Mouse (Mus musculus) embryonic facial prominence, embryonic 11.5 days (tissue): Measurements from ENCODE around the gene Zfp451. TPM values are rescaled to one million over a fixed set of nuclear protein-coding genes. Genes with fewer than 3 reads are reported as not detected.
A peak's percentile ranks its signal among the peaks of the same experiment; 100 is the strongest.

Source experiments
- ATAC-seq: fragments of 200-750 bp; cut with Nextera tagmentation; replicated peaks from 2 replicates; pipeline ENCODE4 v1.8.0; 2017; ENCODE audit warnings: low read depth; ENCODE audit not compliant: insufficient number of reproducible peaks, low FRiP score, low TSS enrichment
- DNase-seq: peaks from one replicate; pipeline ENCODE4 v3.0.0-alpha.2; 2015; ENCODE audit warnings: low spot score
- H3K27ac ChIP-seq: fragments of 300-500 bp; sonication (generic); replicated peaks from 2 replicates; pipeline ENCODE4 v1.5.1; 2014; ENCODE audit warnings: mild to moderate bottlenecking, low read depth, low read length, control low read depth
- H3K27me3 ChIP-seq: fragments of 300-500 bp; sonication (generic); 2 replicates; pipeline ENCODE4 v1.6.1; 2014; ENCODE audit warnings: mild to moderate bottlenecking, low read length, moderate library complexity, mixed read lengths; ENCODE audit not compliant: control insufficient read depth, insufficient read depth
- H3K36me3 ChIP-seq: fragments of 300-500 bp; sonication (generic); replicated peaks from 2 replicates; pipeline ENCODE4 v1.6.1; 2014; ENCODE audit warnings: low read depth, mild to moderate bottlenecking, low read length, moderate library complexity, mixed read lengths; ENCODE audit not compliant: control insufficient read depth, insufficient read depth
- H3K4me1 ChIP-seq: fragments of 300-500 bp; sonication (generic); 2 replicates; pipeline ENCODE4 v1.6.1; 2014; ENCODE audit warnings: low read length, mixed read lengths; ENCODE audit not compliant: control insufficient read depth, insufficient read depth
- H3K4me2 ChIP-seq: fragments of 300-500 bp; sonication (generic); 2 replicates; pipeline ENCODE4 v1.6.1; 2014; ENCODE audit warnings: low read depth, mild to moderate bottlenecking, control low read depth, low read length, moderate library complexity
- H3K4me3 ChIP-seq: fragments of 300-500 bp; sonication (generic); 2 replicates; pipeline ENCODE4 v1.5.1; 2014; ENCODE audit warnings: low read depth, low read length, control low read depth
- H3K9ac ChIP-seq: fragments of 300-500 bp; sonication (generic); replicated peaks from 2 replicates; pipeline ENCODE4 v1.6.1; 2014; ENCODE audit warnings: mild to moderate bottlenecking, control low read depth, low read length
- H3K9me3 ChIP-seq: fragments of 300-500 bp; sonication (generic); replicated peaks from 2 replicates; pipeline ENCODE4 v1.6.1; 2016; ENCODE audit warnings: mild to moderate bottlenecking, low read length, inconsistent platforms, mixed read lengths; ENCODE audit not compliant: control insufficient read depth
- WGBS: fragments of 180-500 bp; shearing (Covaris S2); extraction: QIAGEN DNeasy Blood & Tissue Kit; methylation state at CpG from one replicate; pipeline ENCODE4 v1.1.7; 2014; 5-methylcytosine and 5-hydroxymethylcytosine counted together
- polyA plus RNA-seq: library from polyadenylated mRNA; unstranded; fragments of >200 nt; fragmentation: Nextera tagmentation; extraction: Ambion mirVana; gene quantifications from 2 replicates; pipeline ENCODE4 v1.2.1, GENCODE M21; 2014

Gene Zfp451
- polyA plus RNA-seq, 1 experiment from 2014 or later, result 42.8 TPM

DNA sequence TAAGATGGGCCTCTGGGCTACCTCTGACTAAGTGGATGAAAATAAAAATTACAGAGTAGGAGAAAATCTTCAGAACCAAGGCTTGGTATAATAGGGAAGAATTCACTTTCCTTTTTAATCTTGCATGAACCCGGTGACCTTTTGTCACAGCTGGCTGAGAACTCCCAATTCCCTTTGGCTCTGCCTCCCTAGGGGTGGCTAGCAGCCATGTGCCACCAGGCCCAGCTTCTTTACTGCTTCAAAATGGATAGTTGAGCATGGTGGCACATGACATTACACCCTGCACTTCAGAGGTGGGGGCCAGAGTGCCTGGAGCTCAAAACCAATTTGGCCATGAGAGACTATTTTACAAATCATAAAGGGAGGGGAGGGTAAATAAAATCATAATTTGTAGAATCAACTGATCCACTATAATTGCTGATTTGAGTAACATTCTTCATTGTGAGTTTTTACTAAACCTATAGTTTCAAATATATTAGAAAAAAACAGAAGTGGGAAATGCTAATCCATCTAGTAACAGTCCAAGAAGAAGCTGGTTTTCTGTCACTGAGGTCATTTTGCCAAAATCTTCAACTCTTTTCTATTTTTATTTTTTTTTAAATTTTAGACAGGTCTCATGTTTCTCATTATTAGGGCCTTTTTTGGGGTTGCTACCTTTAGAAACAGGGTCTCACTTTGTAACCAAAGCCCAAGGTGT is 46.2 kb downstream of the Zfp451 start:
- Histone ChIP-seq H3K36me3 (peaks cover 3% of the 10 kb centered on the region), H3K27me3 (no peaks in the 10 kb centered on the region), H3K4me3 (no peak overlapping the region), H3K27ac (no peak overlapping the region), H3K9me3 (no peaks in the 10 kb centered on the region), H3K9ac (no peak overlapping the region), H3K4me2 (no peak overlapping the region), H3K4me1 (no peaks in the 10 kb centered on the region)
- no peak for DNase-seq
- 84% methylated on average over 1 of the region's 1 CpGs for WGBS
- ATAC-seq, result no peak

DNA sequence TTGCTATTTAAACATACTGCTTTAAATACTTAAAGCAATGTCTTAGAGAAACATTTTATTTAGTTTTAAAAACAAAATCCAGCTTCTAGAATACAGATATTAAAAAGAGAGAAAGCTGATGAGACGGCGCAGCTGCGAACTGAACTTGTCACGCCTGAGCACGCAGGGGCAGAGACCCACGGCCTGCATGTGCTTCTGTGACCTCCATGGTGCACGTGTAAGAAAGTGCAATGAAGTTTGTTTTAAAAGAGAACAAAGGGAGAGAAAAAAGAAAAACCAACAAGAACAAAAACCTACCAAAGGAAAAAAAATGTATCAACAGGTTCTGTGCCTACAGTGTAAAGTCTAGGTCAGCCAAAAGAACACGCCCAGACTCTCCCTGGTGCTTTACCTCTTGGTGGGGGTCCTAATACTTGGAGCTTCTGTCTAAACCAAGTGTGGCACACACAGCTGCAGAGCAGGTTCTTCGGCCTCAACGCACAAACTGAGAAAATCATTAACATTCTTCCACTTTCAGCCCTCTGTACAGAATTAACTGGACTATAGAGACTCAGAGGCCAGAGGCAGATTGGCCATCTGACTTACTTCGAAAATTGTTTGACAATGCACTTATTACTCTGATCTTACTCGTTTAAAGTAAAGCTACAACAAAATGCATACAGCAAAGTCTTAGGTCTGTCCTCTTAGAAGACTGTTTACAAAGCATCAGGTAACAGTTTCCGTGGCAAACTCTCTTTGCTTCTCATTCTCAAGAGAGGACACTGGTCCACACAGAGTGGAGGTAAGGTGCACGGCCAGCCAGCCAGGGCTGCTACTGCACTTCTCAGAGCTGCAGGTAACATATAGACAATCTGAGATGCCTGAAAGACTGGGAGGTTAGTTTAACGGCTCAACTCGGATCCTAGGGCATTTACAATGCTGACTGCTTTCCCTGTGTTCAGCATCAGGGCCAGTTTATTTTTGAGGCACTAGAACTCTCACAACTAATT is 47.6 kb downstream of the Zfp451 start:
- ATAC-seq, result no peak
- no peaks in the 10 kb centered on the region for H3K27me3 ChIP-seq
- DNase-seq, result no peak
- no peak overlapping the region for H3K27ac ChIP-seq
- H3K36me3 ChIP-seq, result no peaks in the 10 kb centered on the region
- no peaks in the 10 kb centered on the region for H3K9me3 ChIP-seq
- H3K4me2 ChIP-seq, result no peak overlapping the region
- H3K4me3 ChIP-seq, result no peak overlapping the region
- H3K4me1 ChIP-seq, result no peaks in the 10 kb centered on the region
- H3K9ac ChIP-seq, result no peak overlapping the region
- whole genome bisulfite sequencing, result 68% methylated on average over 16 of the region's 16 CpGs

GRCm38 (mm10) chr1:33765468-33766080 is 48.8 kb downstream of the Zfp451 start:
- Histone ChIP-seq H3K9ac (no peak overlapping the region), H3K27ac (no peak overlapping the region), H3K36me3 (no peaks in the 10 kb centered on the region), H3K27me3 (no peaks in the 10 kb centered on the region), H3K9me3 (no peaks in the 10 kb centered on the region), H3K4me2 (no peak overlapping the region), H3K4me3 (no peak overlapping the region), H3K4me1 (no peaks in the 10 kb centered on the region)
- ATAC-seq, result no peak
- no peak for DNase-seq
- 85% methylated on average over 11 of the region's 11 CpGs for WGBS

DNA sequence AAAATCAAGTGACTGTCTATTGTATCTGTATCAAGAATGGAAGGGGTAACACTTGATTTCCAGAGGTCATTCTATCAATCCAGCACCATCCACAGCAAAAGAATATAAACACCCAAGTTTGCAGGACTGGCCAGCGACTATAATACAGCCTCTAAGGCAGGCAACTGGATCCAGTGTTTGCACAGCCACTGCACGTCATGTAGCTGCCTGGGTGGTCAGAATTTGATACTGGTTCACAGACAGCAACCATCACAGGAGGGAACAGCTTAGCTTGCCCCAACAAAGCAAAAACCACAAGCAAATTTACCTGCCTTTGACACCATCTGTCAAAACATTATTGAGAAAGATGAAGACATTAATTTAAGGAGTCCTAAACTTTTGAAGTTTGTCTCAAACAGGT is 50.6 kb downstream of the Zfp451 start:
- Histone ChIP-seq H3K4me3 (no peak overlapping the region), H3K27ac (no peak overlapping the region), H3K4me2 (no peak overlapping the region), H3K9me3 (no peaks in the 10 kb centered on the region), H3K36me3 (no peaks in the 10 kb centered on the region), H3K9ac (no peak overlapping the region), H3K27me3 (no peaks in the 10 kb centered on the region), H3K4me1 (no peaks in the 10 kb centered on the region)
- DNase-seq (peak; percentile 70), ATAC-seq (no peak)
- 39% methylated on average over 2 of the region's 2 CpGs for WGBS

GRCm38 (mm10) chr1:33758488-33758887 is 55.9 kb downstream of the Zfp451 start:
- Histone ChIP-seq H3K4me1 (no peaks in the 10 kb centered on the region), H3K4me2 (no peak overlapping the region), H3K9me3 (no peaks in the 10 kb centered on the region), H3K4me3 (no peak overlapping the region), H3K27ac (no peak overlapping the region), H3K36me3 (no peaks in the 10 kb centered on the region), H3K27me3 (no peaks in the 10 kb centered on the region), H3K9ac (no peak overlapping the region)
- DNase-seq (no peak), ATAC-seq (no peak)
- 68% methylated on average over 4 of the region's 4 CpGs for WGBS

DNA sequence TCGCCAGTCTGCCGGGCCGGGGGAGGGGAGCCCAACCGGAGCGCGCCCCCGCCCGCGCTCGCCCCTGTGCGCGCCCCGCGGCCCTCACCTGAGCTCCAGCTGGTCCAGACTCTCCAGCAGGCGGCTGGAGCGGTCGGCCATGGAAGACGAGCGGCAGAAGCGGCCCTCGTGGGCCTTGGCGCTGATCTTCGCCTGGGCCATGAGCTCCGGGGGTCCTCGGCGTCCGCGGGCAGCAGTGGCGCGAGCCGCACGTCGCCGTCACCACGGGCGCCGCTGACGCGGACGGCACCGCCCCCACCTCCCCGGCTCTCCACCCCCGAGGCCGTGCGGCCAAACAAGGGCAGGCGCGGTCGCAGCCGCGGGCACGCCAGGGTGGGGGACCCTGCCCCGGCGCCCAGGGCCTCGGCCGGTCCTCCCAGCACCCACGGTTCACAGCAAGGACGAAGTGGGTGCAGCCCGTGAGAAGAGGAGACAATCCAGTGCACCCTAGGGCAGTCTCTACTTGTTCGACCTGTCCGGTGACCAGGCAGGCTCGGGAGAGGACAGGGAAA is 56.8 kb downstream of the Zfp451 start, which contains the start of gene Bag2:
Bag2 (minus strand) TSS at position 305 of the 551 bp plus-strand sequence.
- Histone ChIP-seq H3K27ac (no peak within 1 kb of the TSS), H3K36me3 (no peaks in the 10 kb centered on the region)
- WGBS, result 1% methylated on average over 46 of the region's 61 CpGs

DNA sequence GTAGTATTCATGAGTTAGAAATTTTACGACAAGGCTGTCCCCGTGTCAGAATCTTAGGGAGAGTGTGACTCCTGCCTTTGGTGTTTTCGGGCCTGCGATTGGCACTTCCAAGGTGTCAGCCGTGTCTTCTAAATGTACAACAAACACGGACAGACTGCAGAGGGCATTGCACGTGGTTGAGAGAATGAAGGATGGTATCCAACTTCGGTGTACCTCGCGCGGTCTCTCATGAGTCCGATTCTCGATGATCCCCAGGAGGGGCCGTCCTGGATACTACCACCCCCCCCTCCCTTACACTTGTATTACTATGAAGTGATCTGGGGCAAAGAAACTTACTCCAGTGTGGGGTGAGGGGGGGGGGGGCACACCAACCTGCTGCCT is 57.4 kb downstream of the Zfp451 start:
- Histone ChIP-seq H3K4me1 (no peaks in the 10 kb centered on the region), H3K9ac (peak overlapping the region; percentile 83), H3K27me3 (no peaks in the 10 kb centered on the region), H3K36me3 (no peaks in the 10 kb centered on the region), H3K9me3 (no peaks in the 10 kb centered on the region), H3K27ac (no peak overlapping the region), H3K4me2 (peak overlapping the region; percentile 94), H3K4me3 (peak overlapping the region; percentile 54)
- DNase-seq, result peak; percentile 50
- peak; percentile 54 for ATAC-seq
- WGBS, result 9% methylated on average over 14 of the region's 14 CpGs

More for the DNA sequence above, 56.8 kb downstream of the Zfp451 start, which contains the start of gene Bag2:
- no peaks in the 10 kb centered on the region for H3K9me3 ChIP-seq
- no peaks in the 10 kb centered on the region for H3K27me3 ChIP-seq
- H3K4me3 ChIP-seq, result peak within 1 kb of the TSS; percentile 54
- DNase-seq (peak; percentile 61), ATAC-seq (peak; percentile 82)
- no peaks in the 10 kb centered on the region for H3K4me1 ChIP-seq
- peak within 1 kb of the TSS; percentile 83 for H3K9ac ChIP-seq
- H3K4me2 ChIP-seq, result peak within 1 kb of the TSS; percentile 94
